Mouse (Mus musculus): ENCODE results near the gene Lmo4.

Lmo4 gene

GRCm38 (mm10) chr3:144151001-144151400, 54.0 kb downstream of the Lmo4 start:
- DNase-seq (ENCODE audit: low spot score) = no peak

GRCm38 (mm10) chr3:144148234-144148633, 56.8 kb downstream of the Lmo4 start:
- no peak for DNase-seq (ENCODE audit: low spot score)

- no peak for DNase-seq (ENCODE audit: low spot score)
Measured at GRCm38 (mm10) chr3:144147244-144147643, 57.8 kb downstream of the Lmo4 start.

GRCm38 (mm10) chr3:144144066-144144465, 61.0 kb downstream of the Lmo4 start:
- DNase-seq (ENCODE audit: low spot score) = no peak

- DNase-seq (ENCODE audit: low spot score) = no peak
Measured at GRCm38 (mm10) chr3:144142939-144143338, 62.1 kb downstream of the Lmo4 start.

GRCm38 (mm10) chr3:144141786-144142185, 63.2 kb downstream of the Lmo4 start:
- DNase-seq (ENCODE audit: low spot score) = no peak

DNA sequence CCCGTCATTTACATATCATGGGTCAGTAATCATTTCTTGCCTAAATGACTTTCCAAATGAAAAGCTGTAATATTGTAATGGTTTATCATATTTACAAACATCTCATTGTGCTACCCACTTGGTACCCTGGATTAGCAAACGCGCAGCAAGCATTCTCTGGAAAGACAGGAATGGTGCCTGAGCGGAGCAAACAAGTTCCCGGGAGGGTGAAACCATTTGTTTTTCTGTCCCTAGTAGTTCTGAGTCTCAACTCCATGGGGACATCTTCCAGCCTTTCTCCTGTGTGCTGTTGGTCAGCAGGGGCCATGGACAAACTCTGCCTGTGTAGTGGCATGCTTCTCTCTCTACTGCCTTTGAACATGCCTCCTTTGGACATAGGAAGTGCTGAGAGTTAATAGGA, 64.2 kb downstream of the Lmo4 start:
- DNase-seq (ENCODE audit: low spot score) = no peak

DNA sequence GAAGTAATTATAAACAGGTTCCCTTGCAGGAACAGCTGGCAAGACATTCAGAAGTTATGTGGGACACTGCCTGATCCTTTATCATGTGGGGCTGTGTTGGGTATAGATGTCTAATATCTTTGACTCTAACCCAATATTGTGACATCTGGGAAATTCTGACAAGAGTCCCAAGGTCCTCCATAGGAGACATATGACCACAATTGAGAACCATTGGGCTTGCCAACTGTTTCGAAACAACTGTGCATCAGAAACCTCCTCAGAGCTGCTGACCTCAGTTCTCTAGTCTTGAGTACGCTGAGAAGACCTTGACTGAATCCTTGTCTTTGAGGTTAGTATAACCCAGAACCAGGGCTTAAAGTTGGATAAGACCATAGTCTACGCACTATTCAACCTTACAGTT, 66.4 kb downstream of the Lmo4 start:
- no peak for DNase-seq (ENCODE audit: low spot score)
